Mouse (Mus musculus): Measurements from ENCODE around the gene Vps26b. TPM values are rescaled to one million over a fixed set of nuclear protein-coding genes. Genes with fewer than 3 reads are reported as not detected.
A peak's percentile ranks its signal among the peaks of the same experiment; 100 is the strongest.

The Vps26b gene
- polyA plus RNA-seq (2016; fragmentation: Nextera tagmentation; extraction: Ambion mirVana): 38.3 and 40.7 TPM in 2 replicates

GRCm38 (mm10) chr9:27029828-27030762, at the start of gene Vps26b, which contains the start of gene Ncapd3:
Gene Vps26b (minus strand): TSS chr9:27030065.
Gene Ncapd3 (plus strand): TSS chr9:27030175.
- peak within 1 kb of the TSS; percentile 94 for H3K27ac ChIP-seq (replicated peaks)
- peak; percentile 97 for DNase-seq (ENCODE audit: low spot score)
- H3K9me3 ChIP-seq (replicated peaks): no peaks in the 10 kb centered on the region
- H3K4me3 ChIP-seq: peak within 1 kb of the TSS; percentile 99
- H3K27me3 ChIP-seq (ENCODE audit: low read depth, poor library complexity, severe bottlenecking): no peaks in the 10 kb centered on the region
- H3K4me1 ChIP-seq: peaks cover 38% of the 10 kb centered on the region
- peaks cover 12% of the 10 kb centered on the region; the same call in 1 of the 2 replicates for H3K36me3 ChIP-seq
- WGBS: under 1% methylated on average over 74 of the region's 80 CpGs

DNA sequence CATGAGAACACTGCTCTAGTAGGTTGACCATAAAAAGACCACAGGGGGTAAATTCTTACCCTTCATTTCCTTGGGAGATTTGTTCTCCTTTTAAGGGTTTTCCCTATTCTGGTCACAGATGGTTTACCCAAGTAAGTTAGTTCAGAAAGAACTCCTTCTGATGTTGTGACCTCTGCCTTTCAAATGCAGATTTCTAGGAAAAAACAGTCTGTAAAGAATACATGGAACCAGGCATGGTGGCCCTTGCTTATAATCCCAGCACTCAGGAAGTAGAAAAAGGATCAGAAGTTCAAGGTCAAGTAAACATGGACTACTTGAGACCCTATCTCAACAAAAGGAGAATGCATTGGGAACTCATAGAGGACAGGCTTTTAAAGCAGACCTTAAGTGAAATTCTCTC, 45.9 kb upstream of the Vps26b start:
- Histone ChIP-seq H3K4me3 (no peak overlapping the region), H3K27ac (replicated peaks) (no peak overlapping the region), H3K9me3 (replicated peaks) (no peaks in the 10 kb centered on the region), H3K27me3 (ENCODE audit: low read depth, poor library complexity, severe bottlenecking) (no peaks in the 10 kb centered on the region), H3K36me3 (peaks cover 95% of the 10 kb centered on the region), H3K4me1 (no peaks in the 10 kb centered on the region)
- DNase-seq (ENCODE audit: low spot score): no peak

DNA sequence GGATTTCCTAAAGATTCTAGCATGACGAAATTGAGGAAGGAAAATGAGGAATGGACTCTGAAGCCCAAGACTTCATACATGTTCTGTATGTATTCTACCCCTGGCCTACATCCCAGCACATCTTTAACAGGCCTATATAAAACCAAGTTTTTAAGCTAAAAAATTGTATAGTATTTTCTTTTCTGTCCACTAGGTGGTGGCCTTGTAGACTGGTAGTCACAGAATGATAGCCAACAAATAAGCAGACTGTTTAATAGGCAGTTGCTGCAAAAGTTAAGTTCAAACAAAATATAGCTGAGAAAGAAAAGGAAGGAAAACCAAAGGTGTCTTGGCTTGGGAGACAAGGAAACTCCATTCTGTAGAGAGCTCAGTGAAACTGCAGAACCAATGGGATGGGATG, 44.8 kb upstream of the Vps26b start:
- peaks cover 95% of the 10 kb centered on the region for H3K36me3 ChIP-seq

GRCm38 (mm10) chr9:27070895-27071294, 41.0 kb upstream of the Vps26b start:
- Histone ChIP-seq H3K36me3 (peaks cover 99% of the 10 kb centered on the region), H3K4me1 (no peaks in the 10 kb centered on the region), H3K27me3 (ENCODE audit: low read depth, poor library complexity, severe bottlenecking) (no peaks in the 10 kb centered on the region), H3K4me3 (no peak overlapping the region), H3K27ac (replicated peaks) (no peak overlapping the region), H3K9me3 (replicated peaks) (no peaks in the 10 kb centered on the region)
- WGBS: 91% methylated on average over 4 of the region's 4 CpGs
- DNase-seq (ENCODE audit: low spot score): no peak

More for the DNA sequence above, 44.8 kb upstream of the Vps26b start:
- no peaks in the 10 kb centered on the region for H3K9me3 ChIP-seq (replicated peaks)
- H3K4me1 ChIP-seq: no peaks in the 10 kb centered on the region
- H3K4me3 ChIP-seq: no peak overlapping the region
- no peaks in the 10 kb centered on the region for H3K27me3 ChIP-seq (ENCODE audit: low read depth, poor library complexity, severe bottlenecking)
- DNase-seq (ENCODE audit: low spot score): no peak
- H3K27ac ChIP-seq (replicated peaks): no peak overlapping the region
- 79% methylated on average over 1 of the region's 1 CpGs for WGBS

DNA sequence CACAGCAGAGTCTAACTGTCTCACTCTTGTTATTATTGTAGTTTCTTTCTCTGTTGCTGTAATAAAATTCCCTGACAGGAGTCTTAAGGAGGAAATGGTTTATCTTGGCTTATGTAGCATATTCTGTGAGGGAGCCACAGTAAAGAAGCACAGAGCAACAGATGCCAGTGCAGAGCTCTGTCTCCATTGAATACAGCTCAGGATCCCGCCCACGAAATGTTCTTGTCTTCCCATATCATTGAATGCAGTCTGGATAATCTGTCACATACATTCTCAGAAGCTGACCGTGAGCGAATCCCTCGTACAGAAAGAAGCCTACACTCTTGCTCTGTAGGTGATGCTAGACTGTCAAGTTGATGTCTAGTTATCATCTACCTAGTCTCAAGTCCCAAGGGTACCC, 28.5 kb upstream of the Vps26b start:
- no peaks in the 10 kb centered on the region for H3K9me3 ChIP-seq (replicated peaks)
- no peaks in the 10 kb centered on the region for H3K27me3 ChIP-seq (ENCODE audit: low read depth, poor library complexity, severe bottlenecking)
- peaks cover 97% of the 10 kb centered on the region for H3K36me3 ChIP-seq
- no peak overlapping the region for H3K27ac ChIP-seq (replicated peaks)
- no peak overlapping the region for H3K4me3 ChIP-seq
- H3K4me1 ChIP-seq: no peaks in the 10 kb centered on the region
- 97% methylated on average over 5 of the region's 5 CpGs for WGBS
- no peak for DNase-seq (ENCODE audit: low spot score)

DNA sequence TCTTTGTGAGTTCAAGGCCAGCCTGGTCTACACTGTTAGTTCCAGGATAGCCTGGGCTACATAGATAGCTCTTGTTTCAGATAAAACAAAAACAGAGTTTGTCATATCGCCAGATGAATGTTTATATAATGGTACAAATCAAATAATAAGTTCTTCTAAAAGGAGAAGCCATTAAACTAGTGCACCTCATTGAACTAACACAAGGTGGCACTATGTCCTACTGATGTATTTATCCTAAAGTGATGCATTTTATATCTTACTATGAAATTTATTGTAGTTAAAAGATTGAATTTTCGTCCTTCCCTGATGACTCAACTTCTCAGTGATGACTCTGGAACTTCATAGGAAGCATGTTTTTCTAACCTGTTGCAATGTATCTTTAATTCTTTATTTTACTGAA, 19.6 kb upstream of the Vps26b start:
- WGBS: 93% methylated on average over 2 of the region's 2 CpGs
- no peaks in the 10 kb centered on the region for H3K27me3 ChIP-seq (ENCODE audit: low read depth, poor library complexity, severe bottlenecking)
- H3K36me3 ChIP-seq: peaks cover 97% of the 10 kb centered on the region
- H3K4me1 ChIP-seq: no peaks in the 10 kb centered on the region
- no peak overlapping the region for H3K4me3 ChIP-seq
- H3K9me3 ChIP-seq (replicated peaks): no peaks in the 10 kb centered on the region
- no peak for DNase-seq (ENCODE audit: low spot score)
- H3K27ac ChIP-seq (replicated peaks): no peak overlapping the region

DNA sequence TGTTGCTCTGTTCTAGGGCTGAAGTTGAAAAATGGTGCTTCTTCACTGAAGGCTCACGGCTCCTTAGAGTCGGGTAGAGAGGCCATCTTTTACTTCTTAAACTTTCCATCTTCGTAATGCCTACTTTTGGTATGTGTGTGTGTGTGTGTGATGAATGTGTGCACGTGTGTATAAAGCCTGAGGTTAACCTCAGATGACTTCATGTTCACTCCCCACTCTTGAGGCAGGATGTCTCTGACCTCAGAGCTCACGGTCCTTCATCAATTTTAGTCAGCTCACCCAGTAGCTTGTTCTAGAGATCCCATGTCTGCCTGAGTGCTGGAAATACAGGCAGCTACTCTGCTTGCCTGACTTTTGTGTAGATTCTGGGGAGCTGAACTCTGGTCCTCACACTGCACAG, 14.0 kb upstream of the Vps26b start:
- H3K4me1 ChIP-seq: no peaks in the 10 kb centered on the region

DNA sequence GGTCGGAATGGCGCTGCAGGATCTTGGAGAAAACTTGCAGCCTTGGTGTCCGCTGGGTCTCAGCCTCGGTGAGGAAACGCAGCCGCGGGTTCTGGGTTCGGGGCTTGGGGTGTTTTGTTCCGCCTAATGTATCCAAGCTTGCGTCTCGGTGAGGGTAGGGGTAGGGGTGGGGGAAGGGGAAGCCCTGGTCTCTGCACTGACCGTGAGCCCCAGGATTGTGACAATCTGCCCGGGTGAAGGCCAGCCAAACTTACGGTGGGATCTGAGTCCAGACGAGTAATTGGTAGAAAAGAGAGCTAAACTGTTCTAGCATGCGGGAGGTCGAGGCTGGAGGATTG, 867 bp upstream of the Vps26b start:
- Histone ChIP-seq H3K4me3 (peak overlapping the region; percentile 99), H3K27ac (replicated peaks) (peak overlapping the region; percentile 94), H3K4me1 (peaks cover 38% of the 10 kb centered on the region), H3K36me3 (peaks cover 11% of the 10 kb centered on the region; the same call in 1 of the 2 replicates), H3K27me3 (ENCODE audit: low read depth, poor library complexity, severe bottlenecking) (no peaks in the 10 kb centered on the region), H3K9me3 (replicated peaks) (no peaks in the 10 kb centered on the region)
- DNase-seq (ENCODE audit: low spot score): no peak
- under 1% methylated on average over 17 of the region's 17 CpGs for WGBS

More for the DNA sequence above, 14.0 kb upstream of the Vps26b start:
- no peak overlapping the region for H3K4me3 ChIP-seq
- no peaks in the 10 kb centered on the region for H3K27me3 ChIP-seq (ENCODE audit: low read depth, poor library complexity, severe bottlenecking)
- DNase-seq (ENCODE audit: low spot score): no peak
- peaks cover 99% of the 10 kb centered on the region for H3K36me3 ChIP-seq
- H3K9me3 ChIP-seq (replicated peaks): no peaks in the 10 kb centered on the region
- WGBS: 90% methylated on average over 5 of the region's 5 CpGs
- no peak overlapping the region for H3K27ac ChIP-seq (replicated peaks)

- no peaks in the 10 kb centered on the region for H3K27me3 ChIP-seq (ENCODE audit: low read depth, poor library complexity, severe bottlenecking)
Measured at GRCm38 (mm10) chr9:27029022-27029827, 640 bp downstream of the Vps26b start.

GRCm38 (mm10) chr9:27026708-27027107, 3.2 kb downstream of the Vps26b start:
- peaks cover 29% of the 10 kb centered on the region for H3K4me1 ChIP-seq
- no peaks in the 10 kb centered on the region for H3K27me3 ChIP-seq (ENCODE audit: low read depth, poor library complexity, severe bottlenecking)
- peaks cover 20% of the 10 kb centered on the region for H3K36me3 ChIP-seq
- no peak for DNase-seq (ENCODE audit: low spot score)
- no peak overlapping the region for H3K4me3 ChIP-seq
- H3K27ac ChIP-seq (replicated peaks): no peak overlapping the region
- 92% methylated on average over 1 of the region's 1 CpGs for WGBS
- H3K9me3 ChIP-seq (replicated peaks): no peaks in the 10 kb centered on the region

More at GRCm38 (mm10) chr9:27029022-27029827, 640 bp downstream of the Vps26b start:
- no peaks in the 10 kb centered on the region for H3K9me3 ChIP-seq (replicated peaks)
- H3K27ac ChIP-seq (replicated peaks): peak overlapping the region; percentile 94
- H3K36me3 ChIP-seq: 0 out of 2 replicates have a peak, but pooled peaks cover 7% of the 10 kb centered on the region
- peak overlapping the region; percentile 99 for H3K4me3 ChIP-seq
- H3K4me1 ChIP-seq: peaks cover 38% of the 10 kb centered on the region
- DNase-seq (ENCODE audit: low spot score): no peak
- under 1% methylated on average over 50 of the region's 52 CpGs for WGBS

DNA sequence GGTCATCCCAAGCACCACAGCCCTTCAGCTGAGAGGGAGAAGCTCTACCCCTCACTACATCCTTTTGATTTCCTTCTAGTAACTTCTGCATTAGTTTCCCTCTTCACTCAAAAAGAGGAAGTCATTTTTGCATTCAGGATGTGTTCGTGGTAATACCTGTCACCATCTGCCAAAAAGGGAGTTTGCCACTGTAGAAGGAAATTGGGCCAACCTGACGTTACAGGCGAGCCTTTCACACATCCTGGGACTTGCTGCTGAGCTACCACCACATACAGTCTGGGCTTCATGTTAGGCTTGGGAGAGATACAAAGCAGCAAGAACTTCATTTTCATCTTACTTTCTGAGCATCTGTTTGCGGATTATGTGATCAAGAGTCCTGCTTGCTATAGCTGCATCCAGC, 6.2 kb downstream of the Vps26b start:
- Histone ChIP-seq H3K27ac (replicated peaks) (no peak overlapping the region), H3K27me3 (ENCODE audit: low read depth, poor library complexity, severe bottlenecking) (no peaks in the 10 kb centered on the region), H3K9me3 (replicated peaks) (no peaks in the 10 kb centered on the region), H3K4me1 (peaks cover 17% of the 10 kb centered on the region), H3K4me3 (no peak overlapping the region), H3K36me3 (peaks cover 39% of the 10 kb centered on the region)
- WGBS: 93% methylated on average over 4 of the region's 4 CpGs
- DNase-seq (ENCODE audit: low spot score): no peak

DNA sequence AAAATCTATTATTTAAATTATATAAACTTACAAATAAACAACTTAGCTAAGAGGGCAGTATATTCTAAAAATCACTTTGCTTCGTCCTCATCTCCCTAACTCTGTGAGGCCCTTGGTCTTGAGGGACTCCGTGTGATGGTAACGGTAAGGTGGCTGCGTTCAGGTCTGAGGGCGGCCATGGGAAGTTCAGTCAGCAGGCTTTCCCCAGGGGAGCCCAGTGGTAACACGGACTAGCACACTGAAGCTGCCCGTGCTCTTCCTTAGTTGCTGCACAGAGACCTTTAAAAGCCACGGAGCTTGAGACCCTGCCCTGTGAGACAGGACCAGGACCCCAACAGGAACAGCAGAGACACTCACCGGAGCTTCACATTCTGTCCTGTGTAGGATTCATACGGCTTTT, 10.9 kb downstream of the Vps26b start:
- H3K27me3 ChIP-seq (ENCODE audit: low read depth, poor library complexity, severe bottlenecking): no peaks in the 10 kb centered on the region
- no peaks in the 10 kb centered on the region for H3K9me3 ChIP-seq (replicated peaks)
- H3K36me3 ChIP-seq: peaks cover 82% of the 10 kb centered on the region
- 93% methylated on average over 10 of the region's 10 CpGs for WGBS
- H3K4me1 ChIP-seq: no peaks in the 10 kb centered on the region
- no peak overlapping the region for H3K4me3 ChIP-seq
- DNase-seq (ENCODE audit: low spot score): no peak
- no peak overlapping the region for H3K27ac ChIP-seq (replicated peaks)
